Mouse (Mus musculus): Measurements from ENCODE around the gene Tmem51.

- TF ChIP-seq CTCF (IDR thresholded peaks at IDR 0.05; ENCODE audit: low read depth, low read length) = no peak
- no peak for TF ChIP-seq POLR2A (IDR thresholded peaks at IDR 0.05; ENCODE audit: extremely low read depth, insufficient read depth, low read length)
Observed at GRCm38 (mm10) chr4:142080901-142081630, 3.0 kb downstream of the Tmem51 start.
